9 mouse cellular contexts compared by ENCODE assay signal in the genomic region with DNA sequence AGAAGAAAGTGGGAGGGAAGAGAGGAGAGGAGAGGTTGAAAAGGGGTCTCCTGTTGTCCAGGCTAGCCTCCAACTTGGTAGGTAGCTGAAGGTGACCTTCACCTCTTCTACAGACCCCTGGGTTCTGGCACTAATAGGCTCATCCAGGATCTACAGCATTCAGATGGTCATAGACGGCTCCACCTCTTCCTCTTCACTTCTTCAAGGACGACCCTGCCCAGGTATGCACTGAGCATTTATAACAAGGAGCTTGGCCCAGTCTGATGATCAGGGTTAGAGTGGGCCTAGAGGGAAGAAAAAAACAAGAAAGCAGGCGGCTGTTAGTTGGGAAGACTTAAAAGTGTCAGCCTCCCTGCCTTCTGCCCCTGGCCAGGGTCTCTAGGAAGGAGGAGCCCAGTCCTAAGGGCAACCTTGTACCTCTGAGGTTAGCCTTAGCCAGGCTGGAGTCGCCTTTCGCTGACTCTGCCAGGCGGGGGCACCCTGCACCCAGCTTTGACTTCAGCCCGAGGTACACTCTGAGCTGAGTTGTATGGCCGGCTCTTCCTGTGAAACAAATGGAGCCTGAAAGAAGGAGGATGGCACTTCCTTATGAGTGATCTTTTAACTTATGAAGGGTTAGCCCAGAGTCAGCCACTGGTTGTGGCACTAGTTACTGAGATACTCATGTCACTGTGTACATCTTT. TPM values are rescaled to one million over a fixed set of nuclear protein-coding genes. Genes with fewer than 3 reads are reported as not detected.
DNase-seq lines count a peak whose midpoint lies in the region; ATAC-seq and TF ChIP-seq lines count a peak whose summit lies in the region.
"Had no signal": no experiment of that assay in that cellular context is flagged by ENCODE, and none has a peak within 500 bp of the region (broad histone marks: within the 10 kb centered on the region; RNA-seq: fewer than 3 reads in every experiment).

No protein-coding gene starts in this region.

- peak; percentile 80 for DNase-seq in ZHBTc4 (ENCODE audit: low read depth, low spot score)
- peak; percentile 74 for DNase-seq in embryo, embryonic 10 days (ENCODE audit: low spot score)
- peak; percentile 54 for DNase-seq in heart, postnatal 0 days (ENCODE audit: low spot score)
- DNase-seq in layer of hippocampus, adult 8-10 months (ENCODE audit: low spot score in 2 of 2) = peak; percentile 23 to 55
- DNase-seq in lung, postnatal 0 days (ENCODE audit: low spot score) = peak; percentile 68
- peak; percentile 55 to 66 for DNase-seq in right cerebral cortex, postnatal 10 days (ENCODE audit: low spot score in 2 of 2)
- DNase-seq in urinary bladder, postnatal 4 days (ENCODE audit: low spot score in 2 of 2) = peak; percentile 50 to 65

- H3K27ac ChIP-seq in heart, postnatal 0 days (ENCODE audit: low read depth) = no peak overlapping the region
- H3K27ac ChIP-seq in lung, postnatal 0 days (ENCODE audit: low read length) = no peak overlapping the region
- H3K27ac ChIP-seq: hindbrain, embryonic 15.5 days had no signal

- H3K36me3 ChIP-seq in heart, postnatal 0 days (replicated peaks; ENCODE audit: control insufficient read depth, insufficient read depth, low read length) = no peaks in the 10 kb centered on the region
- no peaks in the 10 kb centered on the region for H3K36me3 ChIP-seq in lung, postnatal 0 days (ENCODE audit: insufficient read depth, low read length)
- H3K36me3 ChIP-seq: hindbrain, embryonic 15.5 days had no signal

- ATAC-seq in CD4-positive, CD25-positive, alpha-beta regulatory T cell, adult 4 months = peak; percentile 75
- ATAC-seq in heart, postnatal 0 days (ENCODE audit: insufficient read depth, low read depth) = peak; percentile 86
- peak; percentile 87 for ATAC-seq in lung, postnatal 0 days

- H3K4me2 ChIP-seq in heart, postnatal 0 days (ENCODE audit: low read depth, low read length) = no peak overlapping the region
- no peak overlapping the region for H3K4me2 ChIP-seq in lung, postnatal 0 days (replicated peaks; ENCODE audit: low read depth, low read length)
- H3K4me2 ChIP-seq: hindbrain, embryonic 15.5 days had no signal

- H3K9me3 ChIP-seq in heart, postnatal 0 days (replicated peaks; ENCODE audit: control insufficient read depth, low read length) = no peaks in the 10 kb centered on the region
- H3K9me3 ChIP-seq in lung, postnatal 0 days (ENCODE audit: low read length) = no peaks in the 10 kb centered on the region
- H3K9me3 ChIP-seq: hindbrain, embryonic 15.5 days had no signal

- H3K9ac ChIP-seq in heart, postnatal 0 days (replicated peaks; ENCODE audit: low read depth, low read length) = no peak overlapping the region
- H3K9ac ChIP-seq in lung, postnatal 0 days (replicated peaks; ENCODE audit: low read depth) = no peak overlapping the region
- H3K9ac ChIP-seq: hindbrain, embryonic 15.5 days had no signal

- TF ChIP-seq CTCF in heart, postnatal 0 days (IDR thresholded peaks at IDR 0.05; ENCODE audit: low read depth) = peak; percentile 67
- TF ChIP-seq CTCF in lung, postnatal 0 days (IDR thresholded peaks at IDR 0.05) = peak; percentile 83

- 20% methylated on average over 8 of the region's 8 CpGs for WGBS in heart, postnatal 0 days
- 21% methylated on average over 8 of the region's 8 CpGs for WGBS in lung, postnatal 0 days

- no peaks in the 10 kb centered on the region for H3K4me1 ChIP-seq in heart, postnatal 0 days (ENCODE audit: control insufficient read depth, insufficient read depth)
- H3K4me1 ChIP-seq in lung, postnatal 0 days (ENCODE audit: insufficient read depth, low read depth, low read length) = no peaks in the 10 kb centered on the region
- H3K4me1 ChIP-seq: hindbrain, embryonic 15.5 days had no signal

- no peak for TF ChIP-seq EP300 in heart, postnatal 0 days (IDR thresholded peaks at IDR 0.05; ENCODE audit: low read depth)
- TF ChIP-seq EP300 in lung, postnatal 0 days (IDR thresholded peaks at IDR 0.05) = no peak

- H3K4me3 ChIP-seq in heart, postnatal 0 days (ENCODE audit: low read depth, low read length) = no peak overlapping the region
- H3K4me3 ChIP-seq in lung, postnatal 0 days (ENCODE audit: low read depth, low read length) = no peak overlapping the region
- H3K4me3 ChIP-seq: hindbrain, embryonic 15.5 days had no signal

- no peaks in the 10 kb centered on the region for H3K27me3 ChIP-seq in heart, postnatal 0 days (ENCODE audit: control insufficient read depth, insufficient read depth, low read length)
- no peaks in the 10 kb centered on the region for H3K27me3 ChIP-seq in lung, postnatal 0 days (replicated peaks; ENCODE audit: insufficient read depth, low read length)
- H3K27me3 ChIP-seq: hindbrain, embryonic 15.5 days had no signal

RNA-seq across cellular contexts. Expression of a gene that starts 8.0 kb away (rescaled TPM):
- polyA plus RNA-seq in CD4-positive, CD25-positive, alpha-beta regulatory T cell, adult 4 months (2017; shearing (Covaris generic)) = 10 to 100 TPM; 23.7 to 49.5 TPM
- total RNA-seq in heart, postnatal 0 days (2014; rRNA removed; ENCODE audit: low replicate concordance) = 52.2 and 91.8 TPM in 2 replicates
- 18.7 and 18.9 TPM in 2 replicates for polyA plus RNA-seq in heart, postnatal 0 days (2015; fragmentation: Nextera tagmentation; extraction: Ambion mirVana)
- 10 to 100 TPM; 14.8 to 16.8 (median 16.3) TPM for total RNA-seq in layer of hippocampus, adult 8-10 months (2022)
- 13.3 and 14.4 TPM in 2 replicates for polyA plus RNA-seq in lung, postnatal 0 days (2015; fragmentation: Nextera tagmentation; extraction: Ambion mirVana)

RNA-seq across cellular contexts. Expression of a gene that starts 51.0 kb away (rescaled TPM):
- polyA plus RNA-seq in CD4-positive, CD25-positive, alpha-beta regulatory T cell, adult 4 months (2017; shearing (Covaris generic)) = 10 to 100 TPM; 59.5 to 81.1 TPM
- total RNA-seq in heart, postnatal 0 days (2014; rRNA removed; ENCODE audit: low replicate concordance) = 28.8 and 31.9 TPM in 2 replicates
- 19.9 and 20.5 TPM in 2 replicates for polyA plus RNA-seq in heart, postnatal 0 days (2015; fragmentation: Nextera tagmentation; extraction: Ambion mirVana)
- 10 to 100 TPM; 49.5 to 73.0 (median 63.1) TPM for total RNA-seq in layer of hippocampus, adult 8-10 months (2022)
- polyA plus RNA-seq in lung, postnatal 0 days (2015; fragmentation: Nextera tagmentation; extraction: Ambion mirVana) = 24.9 and 30.3 TPM in 2 replicates
